ENCODE assay signal across 8 mouse cellular contexts in the genomic region with DNA sequence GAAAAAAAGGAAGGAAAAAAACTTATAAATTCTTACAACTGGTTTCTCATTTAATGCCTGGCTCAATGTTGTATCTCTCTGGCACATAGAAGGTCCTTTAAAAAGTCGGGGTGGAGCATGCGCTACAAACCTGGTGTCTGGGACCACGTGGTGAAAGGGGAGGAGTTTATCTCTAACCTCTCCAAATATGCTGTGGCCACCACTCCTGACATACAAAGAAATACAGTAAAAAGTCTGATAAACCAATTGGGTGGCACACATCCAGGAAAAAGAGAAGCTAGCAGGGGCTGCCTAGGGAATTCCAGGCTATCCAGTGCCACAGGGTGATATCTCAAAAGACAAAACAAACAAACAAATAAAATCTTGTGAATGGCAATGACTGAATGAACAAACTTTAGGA. TPM values are rescaled to one million over a fixed set of nuclear protein-coding genes. Genes with fewer than 3 reads are reported as not detected.
DNase-seq lines count a peak whose midpoint lies in the region; ATAC-seq and TF ChIP-seq lines count a peak whose summit lies in the region.

No protein-coding gene starts in this region.

- peak overlapping the region; percentile 58; the same call in 1 of the 2 replicates for H3K27ac ChIP-seq in layer of hippocampus, adult 2 months
- H3K27ac ChIP-seq in embryonic facial prominence, embryonic 10.5 days (replicated peaks) = peak overlapping the region; percentile 92
- H3K27ac ChIP-seq in hindbrain, embryonic 15.5 days (replicated peaks) = no peak overlapping the region
- H3K27ac ChIP-seq in midbrain, embryonic 13.5 days = peak overlapping the region; percentile 51

- H3K36me3 ChIP-seq in embryonic facial prominence, embryonic 10.5 days (replicated peaks) = no peaks in the 10 kb centered on the region
- no peaks in the 10 kb centered on the region for H3K36me3 ChIP-seq in hindbrain, embryonic 15.5 days
- H3K36me3 ChIP-seq in midbrain, embryonic 13.5 days = no peaks in the 10 kb centered on the region

- H3K4me3 ChIP-seq in layer of hippocampus, adult 2 months = no peak overlapping the region
- peak overlapping the region; percentile 44; the same call in 1 of the 2 replicates for H3K4me3 ChIP-seq in embryonic facial prominence, embryonic 10.5 days
- no peak overlapping the region for H3K4me3 ChIP-seq in hindbrain, embryonic 15.5 days
- no peak overlapping the region for H3K4me3 ChIP-seq in midbrain, embryonic 13.5 days (replicated peaks)

- 0 out of 2 replicates have a peak overlapping the region, but pooled peaks have one; percentile 11 for H3K4me2 ChIP-seq in hindbrain, embryonic 15.5 days
- H3K4me2 ChIP-seq in midbrain, embryonic 13.5 days (replicated peaks) = peak overlapping the region; percentile 25; the same call in 1 of the 2 replicates

- no peak overlapping the region for H3K9ac ChIP-seq in hindbrain, embryonic 15.5 days
- H3K9ac ChIP-seq in midbrain, embryonic 13.5 days (replicated peaks) = no peak overlapping the region

- no peaks in the 10 kb centered on the region for H3K27me3 ChIP-seq in embryonic facial prominence, embryonic 10.5 days (replicated peaks; ENCODE audit: low read depth, poor library complexity, severe bottlenecking)
- no peaks in the 10 kb centered on the region for H3K27me3 ChIP-seq in hindbrain, embryonic 15.5 days
- H3K27me3 ChIP-seq in midbrain, embryonic 13.5 days = no peaks in the 10 kb centered on the region

- intact Hi-C loops in left cerebral cortex, postnatal 14 days (cut with DNase I) = no loop called here

- TF ChIP-seq CTCF in layer of hippocampus, adult 2 months (conservative IDR thresholded peaks at IDR 0.05) = no peak

- H3K4me1 ChIP-seq in embryonic facial prominence, embryonic 10.5 days = peaks cover 63% of the 10 kb centered on the region
- H3K4me1 ChIP-seq in hindbrain, embryonic 15.5 days (replicated peaks) = peaks cover 16% of the 10 kb centered on the region
- H3K4me1 ChIP-seq in midbrain, embryonic 13.5 days (replicated peaks) = peaks cover 19% of the 10 kb centered on the region

- 16% methylated on average over 3 of the region's 3 CpGs for WGBS in embryonic facial prominence, embryonic 10.5 days
- 29% methylated on average over 3 of the region's 3 CpGs for WGBS in hindbrain, embryonic 15.5 days
- 26% methylated on average over 3 of the region's 3 CpGs for whole genome bisulfite sequencing in midbrain, embryonic 13.5 days

- no peak for ATAC-seq in hindbrain, embryonic 15.5 days (ENCODE audit: low FRiP score, low read depth)
- no peak for ATAC-seq in midbrain, embryonic 13.5 days

- H3K9me3 ChIP-seq in embryonic facial prominence, embryonic 10.5 days = no peaks in the 10 kb centered on the region
- no peaks in the 10 kb centered on the region for H3K9me3 ChIP-seq in hindbrain, embryonic 15.5 days
- no peaks in the 10 kb centered on the region for H3K9me3 ChIP-seq in midbrain, embryonic 13.5 days

- DNase-seq in layer of hippocampus, adult 2 months (ENCODE audit: low spot score in 2 of 2) = no peak
- no peak for DNase-seq in layer of hippocampus, adult 8-10 months (ENCODE audit: low spot score in 2 of 2)
- no peak for DNase-seq in embryonic facial prominence, embryonic 10.5 days (ENCODE audit: low spot score)
- no peak for DNase-seq in adrenal gland, postnatal 4 days (ENCODE audit: low spot score in 2 of 2)
- DNase-seq in left cerebral cortex, postnatal 14 days (ENCODE audit: low spot score in 2 of 2) = no peak
- DNase-seq in thymus, postnatal 0 days (ENCODE audit: low spot score) = no peak

RNA-seq across cellular contexts. Expression of a gene that starts 1.1 kb away (rescaled TPM):
- total RNA-seq in layer of hippocampus, adult 2 months (2021) = 100 to 1,000 TPM; 173 to 186 TPM
- total RNA-seq in layer of hippocampus, adult 8-10 months (2022) = 100 to 1,000 TPM; 128 to 162 (median 147) TPM
- polyA plus RNA-seq in embryonic facial prominence, embryonic 10.5 days (2016; fragmentation: Nextera tagmentation; extraction: Ambion mirVana) = 68.1 and 69.9 TPM in 2 replicates
- 71.8 and 79.2 TPM in 2 replicates for polyA plus RNA-seq in hindbrain, embryonic 15.5 days (2015; fragmentation: Nextera tagmentation; extraction: Ambion mirVana)
- 85.4 and 86.8 TPM in 2 replicates for polyA plus RNA-seq in midbrain, embryonic 13.5 days (2015; fragmentation: Nextera tagmentation; extraction: Ambion mirVana)
- total RNA-seq in adrenal gland, postnatal 4 days (2021) = 10 to 100 TPM; 61.4 to 61.9 TPM
- 100 to 1,000 TPM; 130 to 171 TPM for total RNA-seq in left cerebral cortex, postnatal 14 days (2021)
- 38.8 and 46.7 TPM in 2 replicates for polyA plus RNA-seq in thymus, postnatal 0 days (2015; fragmentation: Nextera tagmentation; extraction: Ambion mirVana)
